Mouse (Mus musculus): ENCODE measurements around the gene Iqgap2.

Gene Iqgap2

GRCm38 (mm10) chr13:95891491-95891925 lies at the start of gene Iqgap2:
Iqgap2 (minus strand) TSS chr13:95891922.
- no peak for DNase-seq

GRCm38 (mm10) chr13:95940811-95941210 lies 49.1 kb upstream of the Iqgap2 start:
- no peak for DNase-seq

DNA sequence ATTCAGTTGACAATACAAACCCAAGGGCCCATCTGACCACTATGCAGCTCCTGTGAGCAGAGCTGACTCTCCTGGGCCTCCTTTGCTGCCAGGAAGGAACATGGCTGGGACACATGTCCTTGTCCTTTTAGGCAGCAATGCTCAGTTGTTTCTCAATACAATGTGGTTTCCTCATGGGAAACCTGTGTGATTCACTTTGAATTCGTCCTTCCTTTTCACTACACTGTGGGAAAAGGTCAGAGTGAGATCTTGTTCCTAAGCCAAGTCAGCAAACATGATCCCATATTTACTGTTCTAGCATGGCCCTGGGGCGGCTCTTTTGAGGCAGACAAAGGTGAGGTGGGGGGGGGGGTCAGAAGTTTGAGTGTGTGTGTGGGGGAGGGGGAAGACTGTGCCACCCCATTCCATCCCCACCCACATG lies 32.5 kb upstream of the Iqgap2 start:
- DNase-seq = no peak

DNA sequence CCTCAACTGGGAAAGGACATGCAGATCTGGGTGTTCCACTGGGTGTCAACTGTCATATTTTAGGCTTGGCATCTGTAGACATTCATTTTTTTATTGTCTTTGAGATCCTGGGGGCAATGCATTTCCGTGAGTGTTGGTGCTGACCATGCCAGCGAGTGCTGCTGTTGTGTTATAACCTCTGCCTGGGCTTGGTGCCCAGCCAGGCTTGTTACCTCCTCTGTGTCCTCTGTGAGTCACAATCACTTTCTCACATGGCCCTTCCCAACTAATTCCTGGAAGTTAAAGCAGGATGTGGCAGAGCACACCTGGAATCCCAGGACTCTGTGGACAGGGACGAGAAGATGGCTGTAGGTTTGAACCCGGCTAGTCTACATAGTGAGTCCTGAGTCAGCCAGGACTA lies 30.9 kb upstream of the Iqgap2 start:
- no peak for DNase-seq

DNA sequence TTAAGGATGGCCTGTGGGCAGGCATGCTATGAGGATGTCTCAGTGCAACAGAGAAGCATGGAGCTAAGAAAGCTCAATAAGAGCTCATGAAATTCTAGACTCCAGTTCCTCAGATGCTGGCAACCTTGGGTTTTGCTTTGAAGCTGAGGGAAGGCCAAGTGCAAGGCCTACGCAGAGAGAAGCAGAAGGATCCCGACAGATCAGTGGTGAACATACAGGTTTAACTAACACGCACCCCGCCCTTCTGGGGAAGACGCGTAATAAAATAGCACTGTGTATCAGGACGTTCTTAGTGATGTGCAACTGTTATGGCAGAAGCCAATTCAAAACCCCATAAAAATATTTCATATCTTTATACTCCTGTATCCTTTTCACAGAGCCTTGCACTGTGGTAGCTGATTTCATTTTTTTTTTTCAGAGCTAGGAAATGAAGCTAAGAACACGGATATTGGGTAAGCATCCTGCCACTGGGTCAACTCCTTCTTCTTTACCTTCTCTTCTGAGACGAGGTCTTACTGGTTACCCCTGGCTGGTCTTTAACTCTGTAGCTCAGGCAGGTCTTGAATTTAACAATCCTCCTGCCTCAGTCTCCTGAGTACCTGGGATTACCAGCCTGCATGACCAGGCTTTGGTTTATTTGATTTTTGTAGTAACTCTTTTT lies 27.0 kb upstream of the Iqgap2 start:
- DNase-seq = no peak

GRCm38 (mm10) chr13:95913046-95913406 lies 21.3 kb upstream of the Iqgap2 start:
- no peak for DNase-seq

- DNase-seq = peak; percentile 95
Measured at GRCm38 (mm10) chr13:95912157-95913045, 20.7 kb upstream of the Iqgap2 start.

GRCm38 (mm10) chr13:95910270-95910669 lies 18.5 kb upstream of the Iqgap2 start:
- peak; percentile 36 for DNase-seq

- DNase-seq = no peak
Measured at GRCm38 (mm10) chr13:95909244-95909643, 17.5 kb upstream of the Iqgap2 start.

- no peak for DNase-seq
Measured at GRCm38 (mm10) chr13:95902696-95903095, 11.0 kb upstream of the Iqgap2 start.

DNA sequence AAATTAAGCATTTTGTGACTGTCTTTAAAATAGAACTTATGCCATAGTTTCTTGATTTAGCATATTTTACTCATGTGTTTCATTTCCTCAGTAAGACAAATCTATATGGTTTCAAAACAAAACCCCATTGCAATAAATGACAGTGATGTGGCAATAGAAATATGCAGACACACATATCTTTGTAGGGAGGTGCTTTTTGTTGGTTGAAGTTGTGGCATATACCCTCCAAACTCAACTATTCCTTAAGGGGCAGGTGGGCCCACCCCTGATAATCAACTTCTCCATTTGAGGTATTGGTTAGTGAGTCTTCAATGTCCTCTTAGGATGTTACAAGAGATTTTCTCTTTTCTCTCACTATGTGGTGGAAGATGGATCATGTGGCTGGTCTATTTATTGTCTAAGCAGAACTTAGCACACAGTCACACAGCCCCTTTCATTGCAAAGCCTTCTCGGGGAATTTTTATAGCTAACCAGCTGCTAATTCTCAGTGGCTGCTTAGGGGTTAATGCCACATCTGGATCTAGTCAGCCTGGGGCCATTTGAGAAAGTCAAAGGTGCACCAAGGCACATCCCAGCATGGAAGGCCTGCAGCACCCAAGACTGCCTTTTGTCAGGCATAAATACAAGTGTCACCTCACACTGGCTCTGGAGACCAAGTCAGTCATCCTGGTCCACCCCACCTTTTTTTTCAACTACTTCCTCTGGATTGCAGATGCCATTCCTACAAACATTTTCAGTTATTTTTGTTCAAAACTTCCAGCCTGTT lies 8.3 kb upstream of the Iqgap2 start:
- DNase-seq = no peak

- DNase-seq = no peak
Measured at GRCm38 (mm10) chr13:95896501-95896900, 4.8 kb upstream of the Iqgap2 start.

GRCm38 (mm10) chr13:95893166-95893565 lies 1.4 kb upstream of the Iqgap2 start:
- no peak for DNase-seq

DNA sequence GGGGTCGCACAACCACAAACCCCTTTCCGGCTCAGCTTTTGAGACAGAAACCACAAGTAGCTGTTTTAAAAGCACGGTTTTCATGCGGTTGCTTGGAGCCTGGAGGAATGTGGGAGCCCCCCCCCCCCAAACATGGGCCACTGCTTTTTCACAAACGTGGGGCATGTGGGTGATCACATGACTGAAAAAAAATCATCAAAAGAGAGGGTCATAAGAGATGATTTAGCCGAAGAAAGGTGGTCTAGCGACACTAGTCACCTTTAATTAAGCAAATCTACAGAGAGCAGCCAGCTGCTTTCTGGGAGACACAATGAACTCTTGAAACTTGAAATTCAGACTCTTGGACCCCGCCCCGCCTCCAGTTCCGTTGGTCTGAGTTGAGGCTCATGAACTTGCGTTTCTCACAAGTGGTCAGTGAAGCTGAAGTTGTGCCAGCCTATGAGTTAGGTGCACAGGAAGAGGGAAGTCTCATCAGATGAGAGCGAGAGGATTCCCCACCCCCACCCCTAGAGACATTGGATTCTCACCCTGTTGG lies 956 bp upstream of the Iqgap2 start:
- no peak for DNase-seq

- peak; percentile 67 for DNase-seq
Measured at GRCm38 (mm10) chr13:95891926-95892610, 346 bp upstream of the Iqgap2 start.

DNA sequence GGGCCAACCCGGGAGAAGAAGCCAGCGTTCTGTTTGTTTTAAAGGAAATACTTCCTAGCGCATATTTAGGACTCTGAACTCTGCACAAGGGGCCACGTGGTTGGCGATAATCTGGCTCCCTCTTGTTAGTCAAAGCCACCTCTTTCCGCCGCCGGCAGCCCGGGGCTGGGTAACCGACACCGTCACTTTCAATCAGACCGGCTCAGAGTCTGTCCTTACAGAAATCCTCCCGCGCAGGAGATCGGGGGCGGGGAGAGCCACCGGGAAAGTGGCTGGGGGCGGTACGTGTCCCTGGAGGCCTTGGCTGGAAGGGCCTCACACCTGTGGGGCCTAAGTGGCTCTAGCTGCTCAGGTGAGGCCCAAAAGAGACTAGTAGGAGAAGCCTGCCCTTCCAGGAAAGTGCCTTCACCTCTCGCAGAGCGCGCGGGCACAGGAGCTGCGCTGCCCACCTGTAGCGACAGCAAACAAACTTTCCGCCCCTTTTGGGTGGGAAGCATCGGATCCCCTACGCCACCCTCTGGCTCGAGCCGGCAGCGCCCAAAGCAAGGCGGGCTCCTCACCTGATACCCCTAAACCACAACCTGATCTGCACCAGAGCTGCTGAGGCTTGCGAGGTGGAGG lies 761 bp downstream of the Iqgap2 start:
- DNase-seq = peak; percentile 28

- no peak for DNase-seq
Measured at GRCm38 (mm10) chr13:95889981-95890545, 1.7 kb downstream of the Iqgap2 start.

GRCm38 (mm10) chr13:95889366-95889765 lies 2.4 kb downstream of the Iqgap2 start:
- DNase-seq = no peak

DNA sequence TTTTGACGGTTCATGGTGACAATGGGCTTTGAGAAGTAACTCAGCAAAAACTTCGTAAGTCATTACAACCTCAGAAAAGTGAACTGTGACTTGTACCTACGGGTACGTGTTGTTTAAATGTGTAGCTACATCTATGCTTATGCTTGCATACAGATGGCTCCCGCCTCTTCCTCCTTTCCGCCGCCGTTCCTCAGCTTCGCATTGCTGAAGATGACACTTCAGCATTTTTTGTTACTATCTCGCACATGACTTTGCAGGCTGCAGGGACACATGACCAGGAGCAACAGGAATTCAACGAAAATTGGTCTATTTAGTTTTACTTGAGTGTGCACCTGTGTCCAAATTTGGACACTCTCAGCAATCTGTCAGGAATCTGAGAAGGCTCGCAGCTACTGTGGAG lies 3.1 kb downstream of the Iqgap2 start:
- DNase-seq = no peak

GRCm38 (mm10) chr13:95888170-95888569 lies 3.6 kb downstream of the Iqgap2 start:
- DNase-seq = no peak

GRCm38 (mm10) chr13:95887375-95887774 lies 4.3 kb downstream of the Iqgap2 start:
- no peak for DNase-seq

- DNase-seq = no peak
Measured at GRCm38 (mm10) chr13:95884455-95884854, 7.3 kb downstream of the Iqgap2 start.

Data from cerebellum, adult 9-11 months (tissue).